Mouse (Mus musculus) kidney, embryonic 14.5 days (tissue): ENCODE results near the gene Polr3a. TPM values are rescaled to one million over a fixed set of nuclear protein-coding genes. Genes with fewer than 3 reads are reported as not detected.

Source experiments
- ATAC-seq: fragments of 200-750 bp; cut with Nextera tagmentation; 2 replicates; pipeline ENCODE4 v1.8.0; 2017; ENCODE audit warnings: moderate number of reproducible peaks, mild to moderate bottlenecking, moderate TSS enrichment, moderate library complexity; ENCODE audit not compliant: low FRiP score, low TSS enrichment
- H3K27ac ChIP-seq: fragments of 300-500 bp; sonication (generic); 2 replicates; pipeline ENCODE4 v1.5.1; 2014; ENCODE audit warnings: low read depth, mild to moderate bottlenecking, low read length, moderate library complexity, mixed read lengths
- H3K27me3 ChIP-seq: fragments of 300-500 bp; sonication (generic); 2 replicates; pipeline ENCODE4 v1.6.1; 2014; ENCODE audit warnings: mild to moderate bottlenecking, low read length; ENCODE audit not compliant: control insufficient read depth, insufficient read depth
- H3K36me3 ChIP-seq: fragments of 300-500 bp; sonication (generic); 2 replicates; pipeline ENCODE4 v1.6.1; 2014; ENCODE audit warnings: low read length, mixed read lengths; ENCODE audit not compliant: control insufficient read depth, insufficient read depth
- H3K4me1 ChIP-seq: fragments of 300-500 bp; sonication (generic); 2 replicates; pipeline ENCODE4 v1.6.1; 2014; ENCODE audit warnings: low read length, mixed read lengths; ENCODE audit not compliant: control insufficient read depth, insufficient read depth
- H3K4me2 ChIP-seq: fragments of 300-500 bp; sonication (generic); replicated peaks from 2 replicates; pipeline ENCODE4 v1.6.1; 2014; ENCODE audit warnings: low read depth, mild to moderate bottlenecking, low read length
- H3K4me3 ChIP-seq: fragments of 300-500 bp; sonication (generic); 2 replicates; pipeline ENCODE4 v1.5.1; 2014; ENCODE audit warnings: mild to moderate bottlenecking, low read length
- H3K9ac ChIP-seq: fragments of 300-500 bp; sonication (generic); 2 replicates; pipeline ENCODE4 v1.6.1; 2014; ENCODE audit warnings: low read depth, mild to moderate bottlenecking, low read length, moderate library complexity
- H3K9me3 ChIP-seq: fragments of 300-500 bp; sonication (generic); 2 replicates; pipeline ENCODE4 v1.6.1; 2016; ENCODE audit warnings: low read length; ENCODE audit not compliant: control insufficient read depth
- WGBS: fragments of 180-500 bp; shearing (Covaris S2); extraction: QIAGEN DNeasy Blood & Tissue Kit; methylation state at CpG from one replicate; pipeline ENCODE4 v1.1.7; 2014; 5-methylcytosine and 5-hydroxymethylcytosine counted together
- polyA plus RNA-seq: library from polyadenylated mRNA; unstranded; fragments of >200 nt; fragmentation: Nextera tagmentation; extraction: Ambion mirVana; gene quantifications from 2 replicates; pipeline ENCODE4 v1.2.1, GENCODE M21; 2014

Polr3a gene
- 17.0 and 18.3 TPM in 2 replicates for polyA plus RNA-seq

DNA sequence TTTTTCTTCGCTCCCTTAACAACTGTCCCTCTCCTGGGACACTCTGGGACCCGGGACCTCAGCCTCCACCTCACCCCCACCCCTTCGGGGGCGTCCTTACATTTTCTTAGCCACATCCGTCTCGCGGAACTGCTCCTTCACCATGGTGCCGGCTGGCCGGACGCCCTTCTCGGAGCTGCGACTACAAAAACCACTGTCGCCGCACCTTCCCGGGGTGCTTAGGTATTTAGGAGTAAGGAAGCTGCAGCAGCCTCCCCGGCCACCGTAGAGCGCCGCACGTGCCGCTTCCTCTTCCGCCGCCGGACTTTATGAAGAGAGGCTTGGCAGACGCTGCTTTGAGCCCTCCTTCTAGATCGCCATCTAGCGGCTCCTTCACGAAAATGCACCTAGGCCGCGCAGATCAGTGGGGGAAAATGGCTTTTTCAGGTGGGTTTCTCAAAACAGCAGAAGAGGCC, at the start of gene Polr3a, which contains the start of gene Rps24:
Polr3a (minus strand) TSS at position 286 of the 455 bp plus-strand sequence.
Rps24 (plus strand) TSS at position 353 of the 455 bp plus-strand sequence.
- Histone ChIP-seq H3K4me2 (peak within 1 kb of the TSS; percentile 52), H3K4me1 (peaks cover 6% of the 10 kb centered on the region), H3K9me3 (no peaks in the 10 kb centered on the region), H3K36me3 (peaks cover 27% of the 10 kb centered on the region), H3K27ac (no peak within 1 kb of the TSS), H3K9ac (peak within 1 kb of the TSS; percentile 86), H3K4me3 (peak within 1 kb of the TSS; percentile 95), H3K27me3 (no peaks in the 10 kb centered on the region)
- peak; percentile 69 for ATAC-seq
- under 1% methylated on average over 30 of the region's 30 CpGs for WGBS

DNA sequence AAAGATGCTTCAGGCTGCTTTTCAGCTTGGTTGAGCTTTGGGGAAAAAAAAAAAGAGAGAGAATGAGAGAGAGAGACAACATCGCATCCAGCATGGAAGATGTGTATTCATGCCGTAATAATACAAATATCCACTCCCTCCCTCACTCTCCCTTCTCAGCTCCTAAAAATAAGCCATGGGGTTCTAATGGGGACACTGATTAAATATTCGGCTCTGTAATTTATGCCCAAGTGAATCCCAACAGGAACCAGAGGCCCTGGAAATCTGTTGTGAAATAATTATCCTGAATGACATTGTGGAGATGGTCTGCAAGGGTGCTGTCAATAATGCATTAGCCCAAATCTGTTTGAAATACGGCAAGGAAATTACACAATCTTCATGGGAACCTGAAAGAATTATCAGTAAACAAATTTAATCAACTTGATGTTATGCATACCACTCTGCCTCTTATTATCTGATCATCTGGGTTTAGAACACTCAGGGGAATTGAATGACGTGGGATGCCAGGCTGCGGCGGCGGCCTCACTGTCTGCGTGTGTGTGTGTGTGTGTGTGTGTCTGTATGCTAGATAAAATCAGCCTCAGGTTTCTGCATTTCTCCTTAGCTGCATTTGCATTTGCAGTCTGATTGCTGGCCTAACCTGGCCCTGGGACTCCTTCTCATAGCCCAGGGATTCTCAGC, 48.1 kb upstream of the Polr3a start:
- no peak for ATAC-seq
- WGBS, result 73% methylated on average over 9 of the region's 9 CpGs
- Histone ChIP-seq H3K36me3 (no peaks in the 10 kb centered on the region), H3K27ac (no peak overlapping the region), H3K4me2 (no peak overlapping the region), H3K27me3 (no peaks in the 10 kb centered on the region), H3K4me3 (no peak overlapping the region), H3K4me1 (peaks cover 7% of the 10 kb centered on the region), H3K9ac (no peak overlapping the region), H3K9me3 (no peaks in the 10 kb centered on the region)

GRCm38 (mm10) chr14:24530228-24530627, 43.4 kb upstream of the Polr3a start:
- H3K4me2 ChIP-seq, result no peak overlapping the region; the same call in 1 of the 2 replicates
- no peak overlapping the region for H3K4me3 ChIP-seq
- no peaks in the 10 kb centered on the region for H3K27me3 ChIP-seq
- H3K9me3 ChIP-seq, result no peaks in the 10 kb centered on the region
- no peaks in the 10 kb centered on the region for H3K36me3 ChIP-seq
- H3K4me1 ChIP-seq, result peaks cover 7% of the 10 kb centered on the region
- 5% methylated on average over 6 of the region's 6 CpGs for WGBS
- no peak overlapping the region for H3K27ac ChIP-seq
- H3K9ac ChIP-seq, result no peak overlapping the region
- ATAC-seq, result peak; percentile 62

- no peaks in the 10 kb centered on the region for H3K27me3 ChIP-seq
- no peak overlapping the region for H3K9ac ChIP-seq
- no peak overlapping the region for H3K4me3 ChIP-seq
- H3K9me3 ChIP-seq, result no peaks in the 10 kb centered on the region
- no peak for ATAC-seq
- H3K27ac ChIP-seq, result no peak overlapping the region
- H3K4me1 ChIP-seq, result peaks cover 7% of the 10 kb centered on the region
- WGBS, result 81% methylated on average over 10 of the region's 10 CpGs
- no peak overlapping the region for H3K4me2 ChIP-seq
- H3K36me3 ChIP-seq, result no peaks in the 10 kb centered on the region
Measured at GRCm38 (mm10) chr14:24526440-24526839, 39.6 kb upstream of the Polr3a start.

DNA sequence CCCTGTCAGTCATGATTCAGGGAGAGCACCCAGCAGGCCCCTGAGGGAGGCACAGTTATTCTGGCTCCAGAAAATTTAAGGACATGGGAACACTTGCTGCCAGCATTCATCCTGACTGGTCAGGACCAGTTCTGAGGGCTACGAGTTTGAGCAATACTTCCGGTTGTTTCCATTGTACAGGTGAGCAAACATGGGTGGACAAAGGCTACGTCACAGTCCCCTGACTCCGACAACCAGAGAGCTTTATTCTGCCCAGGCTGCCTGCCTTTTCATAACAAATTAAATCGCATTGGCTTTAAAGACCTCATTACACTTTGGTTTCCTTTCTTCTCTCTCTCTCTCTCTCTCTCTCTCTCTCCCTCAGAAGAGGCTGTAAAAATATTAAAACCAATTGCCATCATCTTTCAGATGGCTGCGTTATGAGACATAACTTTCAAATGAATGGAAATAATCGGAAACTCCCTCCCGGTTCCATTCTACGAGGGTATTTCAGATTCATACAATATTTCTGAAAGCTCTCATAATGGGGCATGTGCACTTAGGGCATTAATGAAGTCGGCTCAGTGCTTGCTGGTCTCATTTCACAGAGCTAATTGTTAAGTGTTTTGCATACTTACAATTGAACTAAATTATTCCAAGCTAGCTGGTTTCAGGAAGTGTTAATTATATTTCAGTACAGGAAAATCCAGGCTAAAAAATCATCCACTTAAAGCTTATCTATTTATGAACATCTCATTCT, 39.0 kb upstream of the Polr3a start:
- 69% methylated on average over 10 of the region's 10 CpGs for WGBS
- Histone ChIP-seq H3K9ac (no peak overlapping the region), H3K36me3 (no peaks in the 10 kb centered on the region), H3K4me3 (no peak overlapping the region), H3K4me1 (peaks cover 6% of the 10 kb centered on the region), H3K4me2 (no peak overlapping the region), H3K27ac (no peak overlapping the region), H3K9me3 (no peaks in the 10 kb centered on the region), H3K27me3 (no peaks in the 10 kb centered on the region)
- ATAC-seq, result no peak

GRCm38 (mm10) chr14:24525137-24525536, 38.3 kb upstream of the Polr3a start:
- Histone ChIP-seq H3K27ac (no peak overlapping the region), H3K36me3 (no peaks in the 10 kb centered on the region), H3K27me3 (no peaks in the 10 kb centered on the region), H3K9me3 (no peaks in the 10 kb centered on the region), H3K9ac (no peak overlapping the region), H3K4me1 (no peaks in the 10 kb centered on the region), H3K4me2 (no peak overlapping the region), H3K4me3 (no peak overlapping the region)
- 77% methylated on average over 3 of the region's 3 CpGs for WGBS
- ATAC-seq, result no peak

- Histone ChIP-seq H3K9ac (no peak overlapping the region), H3K27me3 (no peaks in the 10 kb centered on the region), H3K36me3 (no peaks in the 10 kb centered on the region), H3K9me3 (no peaks in the 10 kb centered on the region), H3K27ac (no peak overlapping the region), H3K4me2 (no peak overlapping the region), H3K4me3 (no peak overlapping the region), H3K4me1 (no peaks in the 10 kb centered on the region)
- no peak for ATAC-seq
- 35% methylated on average over 8 of the region's 8 CpGs for WGBS
Measured at GRCm38 (mm10) chr14:24521597-24521996, 34.7 kb upstream of the Polr3a start.

DNA sequence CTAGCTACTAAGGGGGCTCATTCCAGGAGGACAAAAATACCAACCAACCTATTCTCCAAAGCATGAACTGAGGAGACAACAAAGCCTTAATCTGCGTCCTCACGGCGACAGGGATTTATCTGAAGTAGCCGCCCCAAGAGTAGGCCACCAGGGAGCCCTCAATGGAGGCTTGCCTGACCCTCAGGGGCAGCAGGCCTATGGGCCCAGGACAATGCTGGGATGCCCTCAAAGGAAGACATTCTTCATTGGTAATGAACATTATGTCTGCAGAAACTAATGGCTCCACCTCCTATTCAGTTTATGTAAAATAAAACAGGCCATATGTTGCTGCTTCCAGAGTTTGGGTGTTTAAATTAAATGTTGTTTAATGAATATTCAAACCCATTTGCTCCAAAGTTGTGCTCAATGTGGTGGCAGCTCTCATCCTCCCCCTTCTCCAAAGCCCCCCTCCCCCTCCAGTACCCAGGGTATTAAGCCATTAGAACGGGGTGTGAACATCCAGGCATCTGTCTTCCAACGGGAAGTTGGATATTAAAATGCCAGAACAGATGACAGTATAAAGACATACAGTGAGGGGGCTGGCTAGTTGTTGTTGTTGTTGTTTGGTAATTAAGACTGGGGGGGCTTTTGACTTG, 25.8 kb upstream of the Polr3a start:
- H3K4me3 ChIP-seq, result no peak overlapping the region
- no peak for ATAC-seq
- H3K27me3 ChIP-seq, result no peaks in the 10 kb centered on the region
- no peak overlapping the region for H3K9ac ChIP-seq
- H3K27ac ChIP-seq, result no peak overlapping the region
- H3K4me2 ChIP-seq, result no peak overlapping the region
- WGBS, result 75% methylated on average over 6 of the region's 6 CpGs
- peaks cover 4% of the 10 kb centered on the region; the same call in 1 of the 2 replicates for H3K9me3 ChIP-seq
- no peaks in the 10 kb centered on the region for H3K36me3 ChIP-seq
- 0 out of 2 replicates have a peak, but pooled peaks cover 11% of the 10 kb centered on the region for H3K4me1 ChIP-seq
